Mouse (Mus musculus): ENCODE measurements at regions not wholly inside any gene's neighbourhood (a gene's known extent, or its start where the extent isn't known, plus 50 kb on each side); places are given as distances from the start of the nearest gene placed in this dataset.

DNA sequence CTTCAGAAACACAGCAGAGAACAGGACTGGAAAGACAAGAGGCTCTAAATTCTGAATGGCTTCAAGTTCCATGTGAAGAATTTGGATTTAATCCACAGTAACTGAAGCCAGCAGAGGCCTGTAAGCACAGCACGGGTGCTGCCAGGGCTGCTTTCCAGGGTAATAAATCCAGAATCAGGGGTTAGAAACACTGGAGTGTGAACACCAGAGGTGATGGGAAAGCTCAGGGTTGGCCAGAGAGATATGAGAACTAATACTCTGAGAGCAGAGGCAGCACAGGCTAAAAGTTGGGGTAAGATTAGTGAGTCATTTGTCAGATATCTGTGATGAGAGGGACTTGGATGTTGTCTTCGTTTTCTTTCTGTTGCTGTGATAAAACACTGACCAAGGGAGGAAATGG lies 153.6 kb upstream of the Tmc3 start:
- Histone ChIP-seq H3K9ac (ENCODE audit: low read depth, low read length) (no peak overlapping the region), H3K27ac (ENCODE audit: low read depth, low read length) (no peak overlapping the region), H3K9me3 (replicated peaks; ENCODE audit: control insufficient read depth, low read length) (no peaks in the 10 kb centered on the region), H3K27me3 (ENCODE audit: control insufficient read depth, insufficient read depth, low read length) (no peaks in the 10 kb centered on the region), H3K36me3 (ENCODE audit: control insufficient read depth, insufficient read depth, low read length) (no peaks in the 10 kb centered on the region), H3K4me3 (ENCODE audit: low read depth, low read length) (no peak overlapping the region), H3K4me1 (ENCODE audit: control insufficient read depth, insufficient read depth, low read length) (no peaks in the 10 kb centered on the region), H3K4me2 (no peak overlapping the region)
- WGBS (ENCODE audit: insufficient replicate concordance): 26% methylated on average over 2 of the region's 2 CpGs
- ATAC-seq (replicated peaks; ENCODE audit: insufficient number of reproducible peaks, low FRiP score, low TSS enrichment): no peak

DNA sequence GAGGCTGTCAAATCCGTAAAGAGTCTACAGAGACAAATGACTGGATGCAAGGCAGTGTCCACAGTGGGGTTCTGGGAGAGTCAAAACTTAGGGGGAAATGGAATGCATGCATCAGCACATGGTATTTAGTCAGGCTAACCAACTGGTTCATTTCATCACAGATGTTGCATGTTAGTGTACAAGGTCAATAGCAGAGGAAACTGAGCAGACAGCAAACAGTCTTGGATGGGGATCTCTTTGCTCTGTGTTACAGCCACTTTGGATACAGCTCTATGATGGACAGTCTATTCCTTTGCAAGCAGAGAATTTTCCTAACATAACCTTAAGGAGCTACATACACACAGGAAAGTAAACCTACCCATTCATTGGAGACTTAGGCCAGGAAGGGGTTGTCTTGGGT lies 151.9 kb upstream of the Tmc3 start:
- ATAC-seq (replicated peaks; ENCODE audit: insufficient number of reproducible peaks, low FRiP score, low TSS enrichment): no peak
- Histone ChIP-seq H3K9ac (ENCODE audit: low read depth, low read length) (no peak overlapping the region), H3K4me2 (no peak overlapping the region)

DNA sequence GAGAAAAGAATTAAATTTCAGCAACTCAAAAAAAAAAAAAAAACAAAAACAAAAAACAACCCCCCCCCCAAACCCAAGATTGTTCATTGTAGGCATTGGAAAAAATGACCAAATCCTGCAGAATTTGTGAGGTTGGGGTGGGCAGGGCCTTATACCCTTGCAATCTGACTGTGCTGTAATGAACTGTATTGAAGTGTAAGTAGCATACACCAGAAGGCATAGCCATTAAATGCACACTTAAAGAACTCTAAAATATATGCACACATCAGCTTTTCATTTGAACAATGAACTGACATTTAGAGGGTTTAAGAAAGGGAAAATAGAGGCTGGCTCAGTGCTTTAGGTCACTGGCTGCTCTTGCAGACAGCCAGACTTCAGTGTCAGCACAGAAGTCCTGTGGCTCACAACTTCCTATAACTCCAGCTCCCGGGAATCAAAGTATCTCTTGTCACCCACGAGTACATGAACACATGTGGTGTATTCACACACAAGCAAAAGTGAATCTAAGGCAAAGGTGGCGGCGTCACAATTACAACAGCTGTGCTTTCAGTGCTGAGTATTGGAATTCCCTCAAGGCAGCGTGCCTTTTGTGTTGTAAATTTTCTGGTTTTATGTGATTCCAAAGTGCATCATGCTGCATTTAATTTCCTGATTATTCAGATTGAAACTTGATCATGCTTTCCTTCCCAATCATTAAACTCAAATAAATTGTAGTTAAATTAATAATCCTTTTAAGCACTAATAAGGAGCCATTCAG lies 150.6 kb upstream of the Tmc3 start:
- Histone ChIP-seq H3K9ac (ENCODE audit: low read depth, low read length) (no peak overlapping the region), H3K4me1 (ENCODE audit: control insufficient read depth, insufficient read depth, low read length) (no peaks in the 10 kb centered on the region), H3K27ac (ENCODE audit: low read depth, low read length) (no peak overlapping the region), H3K36me3 (ENCODE audit: control insufficient read depth, insufficient read depth, low read length) (no peaks in the 10 kb centered on the region), H3K27me3 (ENCODE audit: control insufficient read depth, insufficient read depth, low read length) (no peaks in the 10 kb centered on the region), H3K4me3 (ENCODE audit: low read depth, low read length) (no peak overlapping the region), H3K9me3 (replicated peaks; ENCODE audit: control insufficient read depth, low read length) (no peaks in the 10 kb centered on the region), H3K4me2 (no peak overlapping the region)
- 71% methylated on average over 5 of the region's 5 CpGs for WGBS (ENCODE audit: insufficient replicate concordance)
- ATAC-seq (replicated peaks; ENCODE audit: insufficient number of reproducible peaks, low FRiP score, low TSS enrichment): no peak

More for the DNA sequence above, 151.9 kb upstream of the Tmc3 start:
- H3K27ac ChIP-seq (ENCODE audit: low read depth, low read length): no peak overlapping the region
- no peaks in the 10 kb centered on the region for H3K4me1 ChIP-seq (ENCODE audit: control insufficient read depth, insufficient read depth, low read length)
- H3K27me3 ChIP-seq (ENCODE audit: control insufficient read depth, insufficient read depth, low read length): no peaks in the 10 kb centered on the region
- 92% methylated on average over 1 of the region's 1 CpGs for WGBS (ENCODE audit: insufficient replicate concordance)
- no peaks in the 10 kb centered on the region for H3K36me3 ChIP-seq (ENCODE audit: control insufficient read depth, insufficient read depth, low read length)
- no peaks in the 10 kb centered on the region for H3K9me3 ChIP-seq (replicated peaks; ENCODE audit: control insufficient read depth, low read length)
- H3K4me3 ChIP-seq (ENCODE audit: low read depth, low read length): no peak overlapping the region

DNA sequence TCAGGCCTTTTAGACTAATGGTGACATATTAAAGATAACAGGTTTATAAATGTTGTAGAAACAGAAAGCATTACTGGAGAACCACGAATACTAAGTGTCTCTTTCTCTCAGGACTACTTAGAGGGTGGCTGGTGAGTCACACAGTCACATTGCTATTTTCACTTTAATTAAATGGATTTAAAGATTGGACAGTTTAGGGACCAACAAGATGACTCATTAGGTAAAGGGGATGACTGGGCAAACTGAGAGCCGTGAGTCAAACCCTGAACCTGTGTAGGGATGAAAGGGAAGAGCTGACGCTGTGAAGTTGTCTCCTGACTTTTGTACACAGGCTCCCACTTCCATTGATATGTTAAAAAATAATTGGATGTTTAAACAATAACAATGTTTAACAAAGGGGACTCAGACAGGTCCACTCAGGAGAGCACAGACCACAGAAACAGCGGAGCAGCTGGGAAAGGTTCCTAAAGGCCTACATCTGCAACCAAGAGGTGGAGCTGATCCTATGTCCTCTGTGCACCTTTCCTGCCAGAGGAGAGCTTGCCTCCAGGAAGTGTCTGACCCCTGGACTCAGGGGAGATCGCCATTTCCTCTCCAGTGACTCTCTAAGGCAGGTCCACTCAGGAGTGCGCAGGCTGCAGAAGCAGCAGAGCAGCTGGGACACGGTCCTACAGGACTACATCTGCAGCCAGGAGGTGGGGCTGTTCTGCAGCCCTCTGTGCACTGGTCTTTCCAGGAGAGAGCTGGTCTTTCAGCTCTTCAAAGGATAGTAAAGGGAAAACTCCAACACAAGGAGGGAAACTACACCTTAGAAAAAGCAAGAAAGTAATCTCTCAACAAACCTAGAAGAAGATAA lies 146.0 kb upstream of the Tmc3 start:
- no peak overlapping the region for H3K4me2 ChIP-seq
- no peaks in the 10 kb centered on the region for H3K9me3 ChIP-seq (replicated peaks; ENCODE audit: control insufficient read depth, low read length)
- WGBS (ENCODE audit: insufficient replicate concordance): 53% methylated on average over 7 of the region's 7 CpGs
- no peak overlapping the region for H3K9ac ChIP-seq (ENCODE audit: low read depth, low read length)
- no peaks in the 10 kb centered on the region for H3K27me3 ChIP-seq (ENCODE audit: control insufficient read depth, insufficient read depth, low read length)
- ATAC-seq (replicated peaks; ENCODE audit: insufficient number of reproducible peaks, low FRiP score, low TSS enrichment): no peak
- H3K4me1 ChIP-seq (ENCODE audit: control insufficient read depth, insufficient read depth, low read length): peaks cover 3% of the 10 kb centered on the region; the same call in 1 of the 2 replicates
- no peaks in the 10 kb centered on the region for H3K36me3 ChIP-seq (ENCODE audit: control insufficient read depth, insufficient read depth, low read length)
- no peak overlapping the region for H3K27ac ChIP-seq (ENCODE audit: low read depth, low read length)
- H3K4me3 ChIP-seq (ENCODE audit: low read depth, low read length): no peak overlapping the region

- H3K9me3 ChIP-seq (replicated peaks; ENCODE audit: control insufficient read depth, low read length): no peaks in the 10 kb centered on the region; the same call in 1 of the 2 replicates
- peaks cover 10% of the 10 kb centered on the region for H3K4me1 ChIP-seq (ENCODE audit: control insufficient read depth, insufficient read depth, low read length)
- no peak overlapping the region for H3K4me3 ChIP-seq (ENCODE audit: low read depth, low read length)
- no peak overlapping the region for H3K4me2 ChIP-seq
- no peak overlapping the region for H3K9ac ChIP-seq (ENCODE audit: low read depth, low read length)
- peak overlapping the region; percentile 77 for H3K27ac ChIP-seq (ENCODE audit: low read depth, low read length)
- H3K27me3 ChIP-seq (ENCODE audit: control insufficient read depth, insufficient read depth, low read length): no peaks in the 10 kb centered on the region
- ATAC-seq (replicated peaks; ENCODE audit: insufficient number of reproducible peaks, low FRiP score, low TSS enrichment): peak; percentile 52; the same call in 1 of the 2 replicates
- 38% methylated on average over 16 of the region's 16 CpGs for WGBS (ENCODE audit: insufficient replicate concordance)
- no peaks in the 10 kb centered on the region for H3K36me3 ChIP-seq (ENCODE audit: control insufficient read depth, insufficient read depth, low read length)
Observed at GRCm38 (mm10) chr7:83443596-83444278, 141.0 kb upstream of the Tmc3 start.

DNA sequence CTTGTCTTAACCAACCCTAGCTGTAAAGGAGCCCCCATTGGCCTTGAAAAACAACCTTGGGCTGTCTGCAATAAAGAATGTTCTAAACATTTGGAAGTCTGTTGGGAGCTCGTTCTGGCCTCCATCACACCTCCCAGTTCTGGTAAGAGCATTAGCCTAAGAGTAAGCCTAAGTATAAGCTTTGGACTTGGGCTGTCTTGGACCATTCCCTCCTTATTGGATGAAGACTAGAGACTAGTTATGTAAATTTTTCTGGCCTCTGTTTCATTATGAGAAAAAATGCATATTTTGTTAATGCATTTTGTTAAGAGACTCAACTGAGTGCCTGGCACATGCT lies 140.5 kb upstream of the Tmc3 start:
- Histone ChIP-seq H3K36me3 (ENCODE audit: control insufficient read depth, insufficient read depth, low read length) (no peaks in the 10 kb centered on the region), H3K27ac (ENCODE audit: low read depth, low read length) (peak overlapping the region; percentile 77), H3K4me3 (ENCODE audit: low read depth, low read length) (no peak overlapping the region), H3K9me3 (replicated peaks; ENCODE audit: control insufficient read depth, low read length) (no peaks in the 10 kb centered on the region; the same call in 1 of the 2 replicates), H3K9ac (ENCODE audit: low read depth, low read length) (no peak overlapping the region), H3K27me3 (ENCODE audit: control insufficient read depth, insufficient read depth, low read length) (no peaks in the 10 kb centered on the region), H3K4me2 (no peak overlapping the region), H3K4me1 (ENCODE audit: control insufficient read depth, insufficient read depth, low read length) (peaks cover 10% of the 10 kb centered on the region)
- ATAC-seq (replicated peaks; ENCODE audit: insufficient number of reproducible peaks, low FRiP score, low TSS enrichment): no peak
- 59% methylated on average over 1 of the region's 1 CpGs for WGBS (ENCODE audit: insufficient replicate concordance)

DNA sequence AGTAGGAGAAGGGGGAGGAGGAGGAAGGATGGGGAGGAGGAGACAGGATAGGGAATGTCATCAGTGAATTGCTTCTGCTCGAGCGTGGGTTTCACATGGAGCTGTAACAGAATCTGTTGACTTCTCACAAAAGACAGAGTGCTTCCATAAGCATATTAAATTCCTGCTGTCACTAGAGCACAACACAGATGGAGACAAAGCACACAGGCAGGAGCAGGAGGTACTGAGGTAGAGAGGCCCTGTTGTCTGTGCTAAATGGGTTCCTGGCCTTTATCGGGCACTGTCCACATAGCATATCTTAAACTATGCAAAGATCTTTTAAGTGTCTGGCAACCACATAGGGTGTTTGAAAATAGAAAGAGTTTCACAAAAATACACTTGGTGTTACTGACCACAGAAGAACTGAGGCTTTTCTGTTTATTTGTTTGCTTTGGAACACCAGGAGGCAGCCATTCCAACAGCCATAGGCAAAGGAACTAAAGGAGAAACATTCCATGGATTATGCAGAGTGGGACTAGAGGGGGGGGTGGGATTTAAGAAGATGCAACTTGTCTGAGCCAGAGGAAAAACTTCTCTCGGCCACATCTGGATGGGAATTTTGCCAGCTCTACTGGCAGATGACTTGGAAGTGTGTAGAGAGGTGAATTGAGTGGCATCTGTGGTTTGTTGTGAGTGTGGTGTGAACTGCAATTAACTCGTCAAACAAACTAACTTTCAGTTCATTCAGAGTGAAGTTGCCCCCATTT lies 139.4 kb upstream of the Tmc3 start:
- WGBS (ENCODE audit: insufficient replicate concordance): 38% methylated on average over 5 of the region's 5 CpGs
- H3K9me3 ChIP-seq (replicated peaks; ENCODE audit: control insufficient read depth, low read length): no peaks in the 10 kb centered on the region; the same call in 1 of the 2 replicates
- no peak overlapping the region for H3K9ac ChIP-seq (ENCODE audit: low read depth, low read length)
- H3K4me2 ChIP-seq: no peak overlapping the region
- H3K4me3 ChIP-seq (ENCODE audit: low read depth, low read length): no peak overlapping the region
- peaks cover 10% of the 10 kb centered on the region for H3K4me1 ChIP-seq (ENCODE audit: control insufficient read depth, insufficient read depth, low read length)
- H3K36me3 ChIP-seq (ENCODE audit: control insufficient read depth, insufficient read depth, low read length): no peaks in the 10 kb centered on the region
- H3K27ac ChIP-seq (ENCODE audit: low read depth, low read length): peak overlapping the region; percentile 50; the same call in 1 of the 2 replicates
- ATAC-seq (replicated peaks; ENCODE audit: insufficient number of reproducible peaks, low FRiP score, low TSS enrichment): no peak
- no peaks in the 10 kb centered on the region for H3K27me3 ChIP-seq (ENCODE audit: control insufficient read depth, insufficient read depth, low read length)

- no peak overlapping the region for H3K4me2 ChIP-seq
- no peaks in the 10 kb centered on the region; the same call in 1 of the 2 replicates for H3K9me3 ChIP-seq (replicated peaks; ENCODE audit: control insufficient read depth, low read length)
- no peaks in the 10 kb centered on the region for H3K27me3 ChIP-seq (ENCODE audit: control insufficient read depth, insufficient read depth, low read length)
- no peak for ATAC-seq (replicated peaks; ENCODE audit: insufficient number of reproducible peaks, low FRiP score, low TSS enrichment)
- H3K4me1 ChIP-seq (ENCODE audit: control insufficient read depth, insufficient read depth, low read length): peaks cover 14% of the 10 kb centered on the region
- H3K4me3 ChIP-seq (ENCODE audit: low read depth, low read length): no peak overlapping the region
- H3K36me3 ChIP-seq (ENCODE audit: control insufficient read depth, insufficient read depth, low read length): no peaks in the 10 kb centered on the region
- H3K9ac ChIP-seq (ENCODE audit: low read depth, low read length): no peak overlapping the region
- 55% methylated on average over 3 of the region's 3 CpGs for WGBS (ENCODE audit: insufficient replicate concordance)
- no peak overlapping the region for H3K27ac ChIP-seq (ENCODE audit: low read depth, low read length)
Observed at GRCm38 (mm10) chr7:83450346-83450745, 134.4 kb upstream of the Tmc3 start.
